Mouse (Mus musculus): Measurements from ENCODE around the gene Arhgap5.

GRCm38 (mm10) chr12:52464593-52464992, 39.2 kb upstream of the Arhgap5 start:
- TF ChIP-seq POLR2A (IDR thresholded peaks at IDR 0.05; ENCODE audit: low read depth, low read length) (no peak), CTCF (IDR thresholded peaks at IDR 0.05; ENCODE audit: extremely low read depth, insufficient read length, insufficient replicate concordance, low read depth, low read length) (no peak)

All from small intestine, adult 2 months (tissue).